Mouse (Mus musculus) layer of hippocampus, adult 9-10 months (tissue): ENCODE measurements around the gene Fbxw25.
"Not testable (repeated sequence)": the region's sequence is repeated elsewhere in the genome, so short reads cannot be mapped to it uniquely, and the experiment has no call there.

ENCODE experiments used
- DNase-seq: peaks from one replicate; pipeline ENCODE4 v3.0.0; 2022; ENCODE audit warnings: low spot score

Fbxw25 gene

DNA sequence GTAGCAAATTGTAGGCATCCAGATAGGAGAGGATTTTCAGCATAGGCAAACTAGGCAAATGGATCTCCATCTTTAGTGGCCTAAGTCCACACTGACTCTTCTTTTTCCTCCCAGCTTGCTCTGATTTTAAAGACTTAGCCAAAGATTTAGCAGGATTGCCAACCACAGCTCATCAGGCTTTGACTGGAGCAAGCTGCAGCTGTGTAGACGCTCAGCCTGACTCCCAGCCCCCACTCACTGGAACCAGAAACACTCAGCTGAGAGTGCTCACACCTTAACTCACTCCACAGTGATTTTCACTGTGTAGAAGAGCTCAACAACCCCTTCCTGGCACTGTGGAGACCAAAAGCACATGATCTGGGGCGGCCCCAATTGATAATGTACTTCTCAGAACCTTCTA is at the start of gene Fbxw25:
Gene Fbxw25, minus strand, starts transcription at position 101 of the 400 bp plus-strand sequence.
- not testable (repeated sequence) for DNase-seq

DNA sequence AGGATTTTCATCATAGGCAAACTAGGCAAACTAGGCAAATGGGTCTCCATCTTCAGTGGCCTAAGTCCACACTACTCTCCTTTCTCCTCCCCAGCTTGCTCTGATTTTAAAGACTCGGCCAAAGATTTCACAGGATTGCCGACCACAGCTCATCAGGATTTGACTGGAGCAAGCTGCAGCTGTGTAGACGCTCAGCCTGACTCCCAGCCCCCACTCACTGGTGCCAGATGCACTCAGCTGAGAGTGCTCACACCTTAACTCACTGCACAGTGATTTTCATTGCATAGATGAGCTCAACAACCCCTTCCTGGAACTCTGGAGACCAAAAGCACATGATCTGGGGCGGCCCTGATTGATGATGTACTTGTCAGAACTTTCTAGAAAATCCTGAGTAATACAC is 38.1 kb upstream of the Fbxw25 start, which contains the start of gene Fbxw18:
Gene Fbxw18, minus strand, starts transcription at position 101 of the 400 bp plus-strand sequence.
- not testable (repeated sequence) for DNase-seq

DNA sequence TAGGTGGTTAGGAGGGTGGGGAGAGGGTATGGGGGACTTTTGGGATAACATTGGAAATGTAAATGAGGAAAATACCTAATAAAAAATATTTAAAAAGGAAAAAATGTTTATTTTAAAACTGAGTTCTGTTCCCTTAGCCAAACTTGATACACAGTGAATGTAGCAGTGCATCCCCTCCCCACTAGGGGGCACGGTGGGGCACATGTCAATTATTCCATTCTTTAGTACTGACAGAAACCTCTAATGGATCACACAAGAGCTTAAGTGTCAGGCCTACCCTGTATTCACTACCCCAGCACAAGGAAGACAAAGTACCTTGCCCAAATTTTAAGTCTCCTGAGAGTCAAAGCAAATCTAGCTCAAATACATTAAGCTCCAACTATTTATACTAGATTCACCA is 20.8 kb upstream of the Fbxw25 start:
- peak; percentile 12 for DNase-seq

DNA sequence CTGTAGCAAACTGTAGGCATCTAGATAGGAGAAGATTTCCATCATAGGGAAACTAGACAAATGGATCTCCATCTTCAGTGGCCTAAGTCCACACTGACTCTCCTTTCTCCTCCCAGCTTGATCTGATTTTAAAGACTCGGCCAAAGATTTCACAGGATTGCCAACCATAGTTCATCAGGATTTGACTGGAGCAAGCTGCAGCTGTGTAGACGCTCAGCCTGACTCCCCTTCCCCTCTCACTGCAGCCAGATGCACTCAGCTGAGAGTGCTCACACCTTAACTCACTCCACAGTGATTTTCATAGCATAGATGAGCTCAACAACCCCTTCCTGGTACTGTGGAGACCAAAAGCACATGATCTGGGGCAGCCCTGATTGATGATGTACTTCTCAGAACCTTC is 38.5 kb downstream of the Fbxw25 start, which contains the start of gene Fbxw24:
Gene Fbxw24, minus strand, starts transcription at position 101 of the 400 bp plus-strand sequence.
- not testable (repeated sequence) for DNase-seq

DNA sequence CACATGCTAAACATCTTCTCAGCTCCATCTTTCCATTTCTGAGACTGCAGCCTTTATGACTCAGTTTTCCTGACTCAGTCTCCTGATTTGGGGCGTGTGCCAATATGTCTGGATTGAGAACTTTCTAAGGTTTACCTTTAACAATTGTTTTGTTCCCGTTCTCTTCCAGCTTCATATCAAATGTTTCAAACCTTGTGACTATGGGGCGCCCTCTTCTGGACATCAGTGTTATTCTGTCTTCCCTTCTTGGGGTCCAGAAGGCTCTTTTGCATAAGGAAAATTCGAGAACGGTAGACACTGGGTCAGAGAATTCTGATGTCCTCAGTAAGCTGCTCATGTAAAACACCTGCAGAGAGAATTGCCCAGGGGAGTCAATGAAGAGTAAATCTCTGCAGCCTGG is 57.6 kb downstream of the Fbxw25 start:
- DNase-seq: peak; percentile 30

DNA sequence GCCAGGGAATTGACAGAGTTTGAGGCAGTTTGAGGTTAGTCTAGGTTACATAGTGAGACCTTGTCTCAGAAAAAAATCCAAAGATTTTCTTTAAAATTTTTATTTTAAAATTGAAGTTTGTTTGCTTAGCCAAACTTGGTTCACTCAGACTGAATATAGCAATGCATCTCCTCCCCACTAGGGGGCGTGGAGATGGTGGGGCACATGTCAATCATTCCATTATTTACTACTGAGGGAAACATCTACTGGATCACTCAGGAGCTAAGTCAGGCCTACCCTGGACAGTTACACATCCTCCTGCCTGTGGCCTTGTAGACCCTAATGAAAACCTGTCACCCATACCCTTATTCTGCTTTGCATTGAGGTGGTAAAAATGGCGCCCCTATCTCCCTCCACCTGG is 62.3 kb downstream of the Fbxw25 start:
- DNase-seq: not testable (repeated sequence)

DNA sequence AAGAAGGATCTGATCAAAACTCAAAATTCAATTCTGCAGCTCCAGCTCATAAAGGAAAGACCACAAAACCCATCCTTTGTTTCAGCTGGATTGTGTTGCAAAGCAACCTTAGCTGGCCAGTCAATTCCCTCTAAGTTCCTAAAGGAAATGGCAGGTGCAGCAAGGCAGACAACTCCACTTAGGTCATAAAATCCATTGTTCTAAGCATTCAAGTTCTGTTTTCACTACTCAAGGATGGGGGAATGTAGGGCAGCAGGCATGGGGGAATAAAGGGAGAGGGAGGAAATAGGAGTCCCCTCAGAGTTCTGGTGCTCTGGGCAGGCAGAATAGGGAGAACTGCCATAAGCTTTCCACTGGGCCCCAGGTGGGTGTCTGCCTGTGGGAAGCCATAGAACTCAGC is 67.2 kb downstream of the Fbxw25 start:
- no peak for DNase-seq
